Mouse (Mus musculus): ENCODE data around the gene Pold4.

- TF ChIP-seq CTCF (IDR thresholded peaks at IDR 0.05; ENCODE audit: borderline replicate concordance, control insufficient read depth, extremely low read depth, insufficient read depth, low read length, poor library complexity): no peak
- TF ChIP-seq POLR2A (IDR thresholded peaks at IDR 0.05; ENCODE audit: control insufficient read depth, extremely low read depth, insufficient read depth, low read length, poor library complexity): no peak
These were observed 10.5 kb upstream of the Pold4 start for GRCm38 (mm10) chr19:4220957-4221743.

All from thymus, adult 2 months (tissue).